Mouse (Mus musculus): ENCODE data around the gene Pdss1. TPM values are rescaled to one million over a fixed set of nuclear protein-coding genes. Genes with fewer than 3 reads are reported as not detected.

Gene Pdss1
- polyA plus RNA-seq, 1 experiment from 2014 or later, result 6.1 TPM

GRCm38 (mm10) chr2:22985973-22986657 is 90.8 kb downstream of the Pdss1 start:
- H3K9ac ChIP-seq (replicated peaks; ENCODE audit: low read depth), result no peak overlapping the region
- DNase-seq (ENCODE audit: low spot score), result no peak
- no peak overlapping the region for H3K4me3 ChIP-seq (ENCODE audit: low read depth, low read length)
- TF ChIP-seq CTCF (IDR thresholded peaks at IDR 0.05) (no peak), EP300 (IDR thresholded peaks at IDR 0.05) (no peak)
- H3K4me2 ChIP-seq (replicated peaks; ENCODE audit: low read depth, low read length), result no peak overlapping the region
- H3K9me3 ChIP-seq (ENCODE audit: low read length), result no peaks in the 10 kb centered on the region
- no peaks in the 10 kb centered on the region for H3K27me3 ChIP-seq (replicated peaks; ENCODE audit: insufficient read depth, low read length)
- no peaks in the 10 kb centered on the region for H3K36me3 ChIP-seq (ENCODE audit: insufficient read depth, low read length)
- WGBS, result 73% methylated on average over 2 of the region's 2 CpGs
- ATAC-seq, result no peak
- no peak overlapping the region for H3K27ac ChIP-seq (ENCODE audit: low read length)
- H3K4me1 ChIP-seq (ENCODE audit: insufficient read depth, low read depth, low read length), result no peaks in the 10 kb centered on the region

Other genes starting within 250 kb of the Pdss1 start
- 5.3 and 5.5 TPM in 2 replicates for gene Apbb1ip, start 121.4 kb upstream of the Pdss1 start, polyA plus RNA-seq (2015; fragmentation: Nextera tagmentation; extraction: Ambion mirVana)
- 51.5 and 54.0 TPM in 2 replicates for gene Abi1, start 144.7 kb downstream of the Pdss1 start, polyA plus RNA-seq (2015; fragmentation: Nextera tagmentation; extraction: Ambion mirVana)
- 34.1 and 38.7 TPM in 2 replicates for gene Acbd5, start 172.6 kb downstream of the Pdss1 start, polyA plus RNA-seq (2015; fragmentation: Nextera tagmentation; extraction: Ambion mirVana)